Mouse (Mus musculus) 3134 (cell line): ENCODE data around the gene 1700028J19Rik.
"Not testable (repeated sequence)": the region's sequence is repeated elsewhere in the genome, so short reads cannot be mapped to it uniquely, and the experiment has no call there.

Experiments used
- DNase-seq: peaks from one replicate; pipeline ENCODE4 v3.0.0-alpha.2; 2011; ENCODE audit warnings: low spot score; ENCODE audit not compliant: insufficient read length; ENCODE audit errors: extremely low read depth

The 1700028J19Rik gene

DNA sequence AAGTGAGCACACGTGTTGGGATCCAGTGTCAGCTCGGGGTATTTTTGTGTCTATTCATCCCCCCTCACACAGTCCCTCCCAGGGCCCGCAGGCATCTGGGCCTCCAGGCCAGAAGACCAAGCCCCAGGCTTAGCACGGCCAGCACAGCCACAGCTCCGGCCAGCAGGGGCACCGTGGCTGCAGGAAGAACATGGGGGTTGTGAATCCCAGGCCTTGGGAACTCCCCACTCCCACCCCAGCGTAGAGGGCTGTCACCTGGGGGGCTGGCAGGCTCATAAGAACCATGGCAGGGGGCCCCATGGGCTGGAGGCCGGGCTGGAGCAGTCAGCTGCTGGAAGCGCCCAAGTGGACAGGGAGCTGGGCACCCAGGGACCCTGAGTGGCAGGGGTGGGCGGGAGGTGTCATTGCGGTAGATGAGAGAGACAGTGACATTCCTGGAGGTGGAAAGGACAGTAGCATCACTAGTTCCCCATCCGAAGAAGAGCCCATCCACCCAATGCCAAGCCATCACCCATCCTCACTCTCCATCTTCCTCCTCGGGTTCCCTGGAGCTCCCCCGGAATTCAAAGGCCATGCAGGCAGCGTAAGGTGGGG is 6.6 kb upstream of the 1700028J19Rik start:
- DNase-seq: no peak

DNA sequence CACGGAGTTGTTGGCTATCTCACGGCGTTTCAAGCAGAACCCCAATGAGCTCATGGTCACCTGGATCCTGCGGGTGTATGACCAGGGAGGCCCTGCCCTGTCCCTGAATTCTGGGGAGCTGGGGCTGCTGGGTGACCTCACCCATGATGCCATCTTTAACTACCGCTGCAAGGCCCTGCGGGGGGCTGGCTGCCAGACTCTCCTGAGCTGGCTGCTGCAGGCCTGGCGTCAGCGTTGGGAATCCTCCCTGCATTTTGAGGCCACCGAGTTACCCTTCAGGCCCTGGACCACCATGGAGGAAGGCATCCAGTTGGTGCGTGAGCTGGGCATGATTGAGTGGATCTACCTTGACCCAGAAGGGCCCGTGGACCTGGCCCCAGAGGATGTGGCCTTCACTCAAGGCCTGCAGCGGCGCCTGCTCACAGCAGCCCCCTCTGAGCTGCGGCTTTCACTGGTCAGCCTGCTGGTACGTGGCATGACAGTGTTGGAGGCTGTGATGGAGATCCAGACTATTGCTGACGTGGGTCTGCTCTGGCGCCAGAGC is 4.3 kb upstream of the 1700028J19Rik start:
- DNase-seq: not testable (repeated sequence)

DNA sequence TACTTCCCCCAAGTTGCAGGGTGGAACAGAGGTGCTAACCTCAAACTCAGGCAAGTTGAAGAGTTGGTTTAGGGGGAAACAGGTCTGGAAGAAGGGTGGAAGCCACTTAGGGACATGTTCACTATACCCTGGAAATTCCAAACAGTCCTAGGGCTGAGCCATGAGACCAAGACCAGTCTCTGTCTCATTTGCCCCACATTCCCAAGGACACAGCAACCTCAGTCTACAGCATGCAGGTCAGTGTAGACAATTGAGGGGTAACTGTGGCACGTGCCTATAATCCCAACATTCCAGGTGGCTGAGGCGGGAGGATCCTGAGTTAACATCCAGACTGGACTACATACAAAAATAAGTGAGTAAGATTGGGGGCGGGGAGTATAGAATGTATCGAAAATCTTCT is 2.8 kb upstream of the 1700028J19Rik start:
- no peak for DNase-seq

DNA sequence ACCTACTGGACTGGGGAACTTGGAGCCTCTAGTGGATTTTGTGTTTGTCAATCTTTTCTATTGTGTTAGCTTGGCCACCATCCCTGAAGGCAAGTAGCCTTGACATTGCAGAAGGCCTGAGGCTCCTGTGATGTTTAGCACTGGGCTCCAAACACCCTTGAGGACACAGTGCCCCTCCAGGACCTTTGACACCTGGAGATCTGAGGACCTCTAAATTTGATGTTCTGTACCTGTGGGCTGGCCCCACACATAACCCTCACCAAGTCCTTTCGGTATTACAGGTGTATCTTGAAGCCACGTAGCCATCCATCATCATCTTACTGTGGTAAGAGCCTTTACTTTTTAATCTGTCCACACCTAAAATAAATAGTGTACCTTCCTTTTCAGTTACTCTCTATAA is 1.5 kb upstream of the 1700028J19Rik start:
- no peak for DNase-seq

DNA sequence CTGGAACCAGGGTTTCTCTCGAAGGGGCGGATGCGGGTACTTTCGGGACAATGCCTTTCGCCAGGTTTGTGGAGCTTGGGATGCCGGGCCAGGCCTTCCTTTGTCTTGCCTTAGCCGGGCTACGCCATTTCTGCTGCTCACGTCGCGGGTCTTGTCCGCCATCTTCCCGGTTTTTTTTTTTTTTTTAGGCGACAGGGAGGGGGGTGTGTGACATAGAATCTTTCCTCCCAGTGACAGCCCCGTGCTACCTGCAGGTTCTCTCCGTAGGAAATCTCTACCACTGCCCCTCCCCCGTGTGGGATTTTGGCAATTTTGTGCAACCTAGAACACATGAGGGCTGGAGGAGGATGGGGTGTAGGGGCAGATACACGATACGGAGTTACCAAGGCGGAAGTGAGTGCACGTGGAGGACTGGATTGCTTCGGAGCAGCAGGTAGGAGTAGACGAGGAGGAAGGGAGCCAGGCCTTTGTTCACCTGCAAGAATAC is 532 bp upstream of the 1700028J19Rik start:
- DNase-seq: no peak

DNA sequence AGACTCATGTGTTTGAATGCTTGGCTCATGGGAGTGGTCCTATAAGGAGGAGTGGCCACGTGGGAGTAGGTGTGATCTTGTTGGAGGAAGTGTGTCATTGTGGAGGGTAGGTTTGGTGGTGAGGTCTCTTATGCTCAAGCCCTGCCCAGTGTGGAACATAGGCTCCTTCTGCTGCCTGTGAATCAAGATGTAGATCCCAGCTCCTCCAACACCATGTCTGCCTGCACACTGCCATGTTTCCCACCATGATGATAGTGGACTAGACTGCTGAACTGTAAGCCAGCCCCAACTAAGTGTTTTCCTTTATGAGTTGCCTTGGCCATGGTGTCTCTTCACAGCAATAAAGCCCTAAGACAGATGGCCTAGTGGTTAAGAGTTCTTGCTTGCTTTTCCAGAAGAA is 2.4 kb downstream of the 1700028J19Rik start:
- DNase-seq: no peak

DNA sequence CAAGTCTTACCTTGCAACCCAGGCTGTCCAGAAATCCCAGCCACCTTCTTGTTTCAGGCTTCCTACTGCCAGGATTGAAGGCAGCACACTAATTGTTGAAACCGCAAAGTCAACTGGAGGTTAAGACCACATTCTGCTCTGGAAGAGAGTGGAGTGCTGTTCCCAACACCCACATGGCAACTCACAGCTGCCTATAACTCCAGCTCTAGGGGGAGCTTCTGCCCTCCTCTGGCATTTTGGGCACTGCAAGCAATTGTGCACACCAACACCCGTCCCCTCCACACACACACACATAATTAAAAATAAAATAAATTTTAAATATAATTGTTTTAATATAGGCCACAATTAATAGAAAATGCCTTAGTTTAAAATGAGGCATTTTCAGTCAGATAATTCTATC is 5.3 kb downstream of the 1700028J19Rik start:
- DNase-seq: no peak

DNA sequence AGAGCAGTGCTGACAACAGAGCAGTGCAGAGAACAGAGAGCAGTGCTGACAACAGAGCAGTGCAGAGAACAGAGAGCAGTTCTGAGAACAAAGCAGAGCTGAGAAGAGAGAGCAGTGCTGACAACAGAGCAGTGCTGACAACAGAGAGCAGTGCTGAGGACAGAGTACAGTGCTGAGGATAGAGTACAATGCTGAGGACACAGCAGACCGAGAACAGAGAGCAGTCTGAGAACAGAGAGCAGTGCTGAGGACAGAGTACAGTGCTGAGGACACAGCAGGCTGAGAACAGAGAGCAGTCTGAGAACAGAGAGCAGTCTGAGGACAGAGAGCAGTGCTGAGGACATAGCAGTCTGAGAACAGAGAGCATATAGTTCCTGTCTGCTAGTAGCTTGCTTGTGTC is 5.8 kb downstream of the 1700028J19Rik start:
- DNase-seq: no peak

DNA sequence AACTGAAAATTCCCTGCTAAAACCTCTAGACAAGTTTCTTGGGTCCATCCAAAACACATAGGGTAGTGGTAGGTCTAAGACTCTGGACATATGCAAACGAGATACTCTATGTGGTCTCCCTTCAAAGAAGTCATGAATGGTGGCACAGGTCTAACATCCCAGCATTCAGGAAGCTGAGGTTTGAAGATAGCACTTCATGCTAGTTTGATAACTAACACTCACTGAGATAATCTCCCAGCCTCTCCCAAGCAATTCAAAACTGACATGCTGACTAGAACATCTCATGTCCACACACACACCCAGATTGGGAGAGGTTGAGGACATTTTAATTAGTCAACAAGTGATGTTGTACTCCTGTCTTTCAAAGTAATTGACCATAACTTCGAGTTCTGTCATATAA is 6.6 kb downstream of the 1700028J19Rik start:
- no peak for DNase-seq

DNA sequence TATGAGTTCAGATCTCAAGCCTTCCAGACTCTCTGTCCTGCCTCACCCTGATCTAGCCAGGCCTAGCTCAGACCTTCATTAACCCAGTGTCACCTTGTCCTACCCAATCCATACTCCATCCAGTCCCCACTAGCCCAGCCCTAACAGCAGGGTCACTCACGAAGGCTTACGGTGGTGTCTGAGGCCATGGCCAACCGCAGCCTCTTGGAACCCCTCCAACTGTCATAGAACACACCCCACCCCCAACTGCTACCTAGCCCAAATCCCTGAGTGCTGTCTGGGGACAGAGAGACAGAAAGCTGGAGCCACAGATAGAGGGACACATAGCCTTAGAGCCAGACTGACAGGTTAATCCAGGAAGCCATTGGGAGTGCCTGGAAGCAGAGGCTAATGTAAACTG is 10.6 kb downstream of the 1700028J19Rik start, which contains the start of gene Gm36864:
Gm36864 (plus strand) TSS at position 269 of the 400 bp plus-strand sequence.
- DNase-seq: no peak

DNA sequence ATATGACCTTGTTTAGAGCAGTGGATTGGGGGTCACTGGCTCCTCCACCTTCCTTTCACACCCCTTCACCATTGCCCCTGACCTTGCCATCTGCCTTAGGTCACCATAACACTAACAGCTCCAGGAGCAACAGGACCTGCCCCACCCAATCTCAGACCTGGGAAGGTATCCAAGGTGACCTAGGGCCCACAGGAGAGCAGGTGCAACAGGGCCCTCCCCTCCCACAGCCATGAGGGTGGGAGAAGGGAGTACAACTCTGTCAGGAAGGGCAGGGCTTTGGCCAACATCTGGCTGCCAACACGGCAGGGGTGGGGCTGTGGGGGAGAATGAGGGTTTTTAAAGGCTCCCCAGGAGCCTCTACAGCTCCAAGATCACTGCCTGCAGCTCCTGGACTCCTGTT is 21.4 kb downstream of the 1700028J19Rik start, which contains the start of gene Klk1:
Klk1 (plus strand) TSS at position 285 of the 400 bp plus-strand sequence.
- DNase-seq: no peak

DNA sequence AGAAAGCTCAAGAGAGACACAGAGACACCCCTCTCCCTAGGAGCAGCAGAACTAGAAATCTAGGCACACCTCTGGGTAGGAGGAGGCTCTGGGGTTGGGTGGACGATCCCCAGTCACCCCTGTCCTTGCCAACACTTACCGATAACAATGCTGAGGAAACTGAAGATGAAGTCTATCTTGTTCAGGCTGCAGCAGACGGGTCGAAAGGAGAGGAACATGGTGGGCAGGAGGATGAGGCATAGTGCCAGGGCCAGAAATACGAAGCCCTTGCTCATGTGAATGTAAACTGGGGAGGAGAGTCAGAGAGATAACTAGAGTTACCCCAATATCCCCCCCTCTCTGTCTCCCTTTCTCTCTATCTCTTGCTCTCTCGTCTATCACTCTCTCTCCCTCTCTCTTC is 24.2 kb downstream of the 1700028J19Rik start:
- not testable (repeated sequence) for DNase-seq

DNA sequence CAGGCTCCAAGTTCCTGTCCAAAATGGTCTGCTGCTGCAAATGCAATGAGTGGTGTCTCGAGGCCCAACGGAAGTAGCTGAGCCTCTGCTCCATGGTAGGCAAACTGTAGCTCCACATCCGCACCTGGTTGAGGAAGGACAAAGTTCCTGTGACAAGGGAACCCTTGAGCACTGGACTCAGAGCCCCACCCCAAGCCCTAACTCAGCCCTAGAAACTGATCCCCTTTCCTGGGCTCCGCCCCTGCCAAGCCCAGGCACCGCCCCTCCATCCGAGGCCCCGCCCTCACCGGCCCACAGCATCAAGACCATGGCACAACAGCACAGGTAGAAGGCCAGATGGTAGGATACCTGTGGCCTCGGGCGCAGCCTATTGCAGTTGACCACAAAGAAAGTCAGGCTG is 24.9 kb downstream of the 1700028J19Rik start:
- not testable (repeated sequence) for DNase-seq

DNA sequence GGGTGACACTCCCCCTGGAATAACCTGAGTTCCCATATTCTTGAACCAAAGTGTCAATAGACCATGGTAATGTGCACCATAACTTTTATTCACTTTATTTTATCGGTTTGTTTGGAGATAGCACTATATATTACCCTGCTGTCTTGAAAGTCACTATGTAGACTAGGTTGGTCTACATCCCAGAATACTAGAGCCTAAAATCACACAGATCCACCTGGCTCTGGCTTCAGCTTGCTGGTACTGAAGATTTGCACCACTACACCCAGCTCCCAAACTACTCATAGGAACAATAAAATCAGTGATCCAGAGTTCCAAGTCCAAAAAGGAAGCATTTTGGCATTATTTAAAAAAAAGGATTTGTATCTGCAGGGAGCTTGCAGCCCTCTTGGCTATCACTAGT is 30.9 kb downstream of the 1700028J19Rik start, which contains the start of gene Klk1b5:
Klk1b5 (plus strand) TSS at position 301 of the 400 bp plus-strand sequence.
- no peak for DNase-seq

DNA sequence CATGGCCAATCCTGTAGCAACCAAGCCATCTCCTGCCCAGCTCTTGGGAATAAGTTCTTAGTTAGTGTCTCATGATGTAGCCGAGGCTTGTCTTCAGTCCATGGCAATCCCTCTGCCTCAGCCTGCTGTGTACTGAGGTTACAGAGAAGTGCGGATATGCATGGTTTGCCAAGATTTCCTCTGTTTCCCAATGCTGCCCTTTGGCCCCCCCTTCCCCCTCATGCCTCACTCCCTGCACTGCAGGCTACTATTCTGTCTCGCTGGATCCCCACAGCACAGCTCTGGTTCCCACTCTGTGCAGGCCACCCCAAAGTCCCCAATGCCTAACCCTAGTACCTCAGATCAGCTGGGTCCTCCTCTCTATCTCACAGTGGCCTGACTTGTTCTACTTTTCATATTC is 38.2 kb downstream of the 1700028J19Rik start:
- no peak for DNase-seq

DNA sequence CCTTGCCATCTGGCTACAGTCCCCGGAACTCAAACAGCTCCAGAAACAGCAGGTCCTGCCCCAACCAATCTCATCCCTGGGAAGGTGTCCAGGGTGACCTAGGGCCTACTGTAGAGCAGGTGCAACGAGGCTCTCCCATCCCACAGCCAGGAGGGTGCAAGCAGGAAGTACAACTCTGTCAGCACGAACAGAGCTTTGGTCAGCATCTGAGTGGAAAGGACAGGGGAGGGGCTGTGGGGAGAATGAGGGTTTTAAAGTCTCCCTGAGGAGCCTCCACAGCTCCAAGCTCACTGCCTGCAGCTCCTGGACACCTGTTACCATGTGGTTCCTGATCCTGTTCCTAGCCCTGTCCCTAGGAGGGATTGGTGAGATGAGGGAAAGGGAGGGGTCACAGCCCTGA is 39.4 kb downstream of the 1700028J19Rik start, which contains the start of gene Klk1b4:
Klk1b4 (plus strand) TSS at position 301 of the 400 bp plus-strand sequence.
- DNase-seq: not testable (repeated sequence)

DNA sequence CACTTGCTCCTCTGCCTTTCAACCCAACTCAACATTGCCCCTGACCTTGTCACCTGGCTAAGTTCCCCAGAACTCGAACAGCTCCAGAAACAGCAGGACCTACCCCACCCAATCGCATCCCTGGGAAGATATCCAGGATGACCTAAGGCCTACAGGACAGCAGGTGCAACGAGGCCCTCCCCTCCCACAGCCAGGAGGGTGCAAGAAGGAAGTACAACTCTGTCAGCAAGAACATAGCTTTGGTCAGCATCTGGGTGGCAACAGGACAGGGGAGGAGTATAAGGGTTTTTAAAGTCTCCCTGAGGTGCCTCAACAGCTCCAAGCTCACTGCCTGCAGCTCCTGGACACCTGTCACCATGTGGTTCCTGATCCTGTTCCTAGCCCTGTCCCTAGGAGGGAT is 48.6 kb downstream of the 1700028J19Rik start, which contains the start of gene Klk1b3:
Klk1b3 (plus strand) TSS at position 301 of the 400 bp plus-strand sequence.
- DNase-seq: no peak

DNA sequence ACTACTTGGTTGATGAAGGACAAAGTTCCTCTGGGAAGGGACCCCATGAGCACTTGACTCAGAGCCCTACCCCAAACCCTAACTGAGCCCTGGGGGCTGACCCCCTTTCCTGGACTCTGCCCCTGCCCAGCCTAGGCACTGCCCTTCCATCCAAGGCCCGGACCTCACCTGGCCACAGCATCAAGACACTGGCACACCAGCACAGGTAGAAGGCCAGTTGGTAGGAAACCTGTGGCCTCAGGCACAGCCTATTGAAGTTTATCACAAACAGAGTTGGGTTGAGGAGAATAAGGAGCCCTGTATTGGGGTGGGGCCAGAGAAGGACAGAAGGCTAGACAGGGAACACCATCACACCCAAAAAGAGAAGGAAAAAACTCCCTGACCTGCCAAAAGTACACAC is 53.0 kb downstream of the 1700028J19Rik start:
- not testable (repeated sequence) for DNase-seq

DNA sequence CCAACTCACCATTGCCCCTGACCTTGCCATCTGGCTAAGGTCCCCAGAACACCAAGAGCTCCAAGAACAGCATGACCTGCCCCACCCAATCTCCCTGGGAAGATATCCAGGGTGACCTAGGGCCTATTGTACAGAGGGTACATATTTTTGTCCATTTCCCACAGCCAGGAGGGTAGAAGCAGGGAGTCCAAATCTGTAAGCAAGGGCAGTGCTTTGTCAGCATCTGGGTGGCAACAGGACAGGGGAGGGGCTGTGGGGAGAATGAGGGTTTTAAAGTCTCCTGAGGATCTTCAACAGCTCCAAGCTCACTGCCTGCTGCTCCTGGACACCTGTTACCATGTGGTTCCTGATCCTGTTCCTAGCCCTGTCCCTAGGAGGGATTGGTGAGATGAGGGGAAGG is 58.6 kb downstream of the 1700028J19Rik start, which contains the start of gene Klk1b24:
Klk1b24 (plus strand) TSS at position 301 of the 400 bp plus-strand sequence.
- not testable (repeated sequence) for DNase-seq

DNA sequence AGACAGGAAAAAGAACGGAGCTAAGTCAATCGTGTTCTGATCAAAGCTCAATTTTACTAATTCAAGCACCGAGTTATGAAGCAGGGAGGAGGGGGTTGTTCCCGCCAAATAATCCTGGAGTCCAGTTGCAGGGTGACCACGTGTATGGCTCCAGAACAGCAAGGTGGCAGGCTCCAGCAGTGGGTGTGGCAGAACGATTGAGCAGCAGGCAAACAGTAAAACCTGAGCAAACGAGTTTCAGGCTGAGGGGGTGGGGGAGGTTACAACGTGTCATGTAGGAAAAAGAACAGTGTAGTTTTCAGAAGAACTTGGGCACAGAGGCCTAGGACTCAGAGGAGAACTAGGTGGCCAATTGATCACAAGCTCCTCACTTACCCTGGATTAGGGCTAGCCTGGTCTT is 60.0 kb downstream of the 1700028J19Rik start:
- not testable (repeated sequence) for DNase-seq
